Mouse (Mus musculus) left cerebral cortex, adult 11 months (tissue): ENCODE data around the gene Pcp4l1.

Experiments
- DNase-seq: peaks from one replicate; pipeline ENCODE4 v3.0.0; 2022; ENCODE audit warnings: low spot score

Gene Pcp4l1

DNA sequence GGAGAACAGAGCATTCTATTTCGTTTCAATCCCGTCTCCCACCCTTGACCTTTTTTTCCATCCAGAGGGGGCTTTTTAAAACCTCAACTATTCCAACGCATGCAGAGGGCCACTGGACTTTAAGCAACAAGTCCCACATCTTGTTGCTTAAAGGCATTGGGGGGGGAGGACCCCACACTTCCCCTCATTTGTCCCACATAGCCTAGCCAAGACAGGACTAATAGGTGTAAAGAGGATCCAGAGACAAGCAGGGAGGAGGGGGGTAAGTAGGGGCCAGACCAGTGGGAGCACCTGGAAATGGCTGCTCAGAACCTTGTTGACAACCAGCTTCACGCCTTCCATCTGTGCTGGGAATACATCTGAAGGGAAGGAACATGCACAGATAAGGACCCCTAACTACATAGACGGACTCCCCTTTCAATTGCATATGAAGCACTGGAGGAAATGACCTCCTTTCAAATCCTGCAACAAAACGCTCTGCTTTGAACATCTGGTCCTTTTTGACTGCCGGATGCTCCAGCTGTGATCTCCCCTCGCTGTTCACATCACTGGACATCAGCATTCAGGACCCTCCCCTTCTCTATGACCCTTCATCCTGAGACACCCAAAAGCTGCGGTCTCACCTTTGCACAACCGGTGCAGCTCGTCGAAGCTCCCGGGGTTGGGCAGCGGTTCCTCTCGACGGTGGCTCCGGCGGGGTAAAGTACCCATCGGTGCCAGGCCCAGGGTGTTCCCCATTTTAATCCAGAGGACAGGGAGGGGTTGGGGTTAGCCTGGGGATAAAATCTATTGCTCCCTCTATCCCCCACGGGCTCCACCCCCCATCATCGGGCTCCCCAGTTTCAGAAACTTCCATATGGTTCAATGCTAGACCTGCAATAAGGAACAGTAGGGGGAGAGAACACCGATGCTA is 25.5 kb upstream of the Pcp4l1 start:
- DNase-seq = no peak

- peak; percentile 82 for DNase-seq
Observed at GRCm38 (mm10) chr1:171220871-171221270, 24.8 kb upstream of the Pcp4l1 start.

- DNase-seq = no peak
Observed at GRCm38 (mm10) chr1:171216241-171216955, 20.3 kb upstream of the Pcp4l1 start.

DNA sequence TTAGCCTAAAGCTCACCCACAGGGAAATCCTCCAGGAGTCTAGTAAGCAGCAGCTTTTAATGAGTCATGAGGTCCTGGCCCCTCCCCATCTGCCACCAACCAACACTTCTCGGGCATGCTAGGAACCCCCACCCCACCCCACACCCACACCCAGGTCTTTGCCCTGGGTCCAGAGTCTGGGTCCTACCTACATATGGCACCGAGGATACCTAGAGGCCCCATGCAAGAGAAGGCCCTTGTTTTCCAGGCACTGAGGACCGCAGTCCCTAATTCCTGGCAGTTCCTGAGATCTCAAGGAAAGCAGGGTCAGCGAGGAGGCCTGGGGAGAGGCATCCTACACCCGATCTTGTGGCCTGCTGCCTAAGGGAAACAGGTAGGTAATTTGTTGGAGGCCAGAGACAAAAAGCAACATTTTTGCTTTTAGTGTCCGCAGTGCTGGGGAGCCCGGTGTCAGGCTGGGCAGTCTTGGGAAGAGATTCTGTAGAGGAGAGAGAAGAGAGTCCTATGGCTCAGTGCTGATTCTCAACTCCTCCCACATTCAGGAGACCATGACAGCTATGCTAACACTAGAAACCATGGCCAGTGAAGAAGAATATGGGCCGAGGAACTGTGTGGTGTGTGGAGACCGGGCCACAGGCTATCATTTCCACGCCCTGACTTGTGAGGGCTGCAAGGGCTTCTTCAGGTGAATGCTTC is 17.9 kb upstream of the Pcp4l1 start, which contains the start of gene Nr1i3:
Gene Nr1i3 (plus strand): TSS at position 170 of the 696 bp plus-strand sequence.
- DNase-seq = no peak

DNA sequence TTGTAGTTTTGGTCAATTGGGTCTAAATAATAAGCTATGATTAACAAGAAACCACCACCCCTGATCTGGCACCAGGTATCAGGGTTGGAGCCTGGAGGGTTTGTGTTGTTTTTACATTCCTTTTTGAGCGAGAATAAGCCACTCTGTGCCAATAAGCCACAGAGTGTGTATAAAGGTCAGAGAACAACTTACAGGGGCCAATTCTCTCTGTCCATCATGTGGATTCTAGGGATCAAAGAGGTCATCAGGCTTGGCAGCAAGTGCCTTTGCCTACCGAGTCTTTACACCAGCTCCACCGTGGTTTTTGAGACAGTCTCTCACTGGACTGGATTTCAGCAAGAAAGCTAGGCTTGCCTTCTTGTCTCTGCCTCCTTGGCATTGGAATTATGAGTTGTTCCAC is 16.8 kb upstream of the Pcp4l1 start:
- no peak for DNase-seq

DNA sequence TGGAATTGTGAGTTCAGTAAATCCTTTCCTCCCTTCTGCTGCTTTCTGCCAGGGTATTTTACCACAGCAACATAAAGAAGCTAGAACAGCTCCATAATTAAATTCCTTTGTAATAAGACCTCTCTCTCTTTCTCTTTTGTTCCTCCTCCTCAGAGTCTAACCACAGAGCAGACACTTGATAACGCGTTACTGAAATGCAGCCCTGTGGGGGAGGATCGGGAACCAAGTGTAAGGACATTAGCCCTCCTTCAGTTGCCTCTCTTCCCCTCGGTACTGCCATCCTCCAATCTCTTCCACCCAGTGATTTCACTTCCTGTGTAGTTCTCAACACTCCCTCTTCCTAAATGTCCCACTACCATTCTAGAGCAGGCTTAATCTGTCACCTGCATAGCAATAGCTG is 13.3 kb upstream of the Pcp4l1 start:
- DNase-seq = no peak

DNA sequence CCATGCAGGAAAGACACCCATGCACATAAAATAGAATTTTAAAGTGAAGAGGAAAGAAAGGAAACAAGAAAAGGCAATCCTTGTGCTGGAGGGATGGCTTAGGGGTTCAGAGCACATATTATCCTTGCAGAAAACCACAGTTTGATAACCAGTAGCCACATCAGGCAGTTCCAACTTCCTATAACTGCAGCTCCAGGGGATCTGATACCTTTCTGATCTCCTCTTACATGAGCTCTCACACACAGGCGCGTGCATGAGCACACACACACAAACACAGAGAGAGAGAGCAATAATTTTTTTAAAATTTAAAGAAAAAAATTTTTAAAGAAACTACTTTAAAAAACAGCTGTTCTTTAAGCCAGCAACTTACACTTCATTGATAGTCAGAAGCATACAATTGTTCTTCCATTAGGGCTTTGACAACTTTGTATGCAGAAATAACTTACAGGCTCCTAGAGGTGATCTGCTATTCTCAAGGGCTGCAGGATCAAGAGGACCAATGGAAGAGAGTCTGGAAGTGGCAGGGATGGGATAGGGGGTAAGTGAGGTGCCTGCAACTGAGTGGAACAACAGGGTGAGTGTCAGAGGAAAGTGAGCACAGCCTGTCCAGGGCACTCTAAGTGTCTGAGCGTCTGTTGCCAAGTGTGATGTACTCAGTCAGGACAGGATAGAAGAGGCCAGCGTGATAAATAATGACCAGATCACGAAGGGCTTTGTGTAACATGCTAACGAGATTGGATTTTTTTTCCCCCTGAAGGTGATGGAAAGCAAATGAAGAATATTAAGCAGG is 9.8 kb upstream of the Pcp4l1 start:
- DNase-seq = no peak

GRCm38 (mm10) chr1:171204249-171204644 is 8.2 kb upstream of the Pcp4l1 start:
- no peak for DNase-seq

DNA sequence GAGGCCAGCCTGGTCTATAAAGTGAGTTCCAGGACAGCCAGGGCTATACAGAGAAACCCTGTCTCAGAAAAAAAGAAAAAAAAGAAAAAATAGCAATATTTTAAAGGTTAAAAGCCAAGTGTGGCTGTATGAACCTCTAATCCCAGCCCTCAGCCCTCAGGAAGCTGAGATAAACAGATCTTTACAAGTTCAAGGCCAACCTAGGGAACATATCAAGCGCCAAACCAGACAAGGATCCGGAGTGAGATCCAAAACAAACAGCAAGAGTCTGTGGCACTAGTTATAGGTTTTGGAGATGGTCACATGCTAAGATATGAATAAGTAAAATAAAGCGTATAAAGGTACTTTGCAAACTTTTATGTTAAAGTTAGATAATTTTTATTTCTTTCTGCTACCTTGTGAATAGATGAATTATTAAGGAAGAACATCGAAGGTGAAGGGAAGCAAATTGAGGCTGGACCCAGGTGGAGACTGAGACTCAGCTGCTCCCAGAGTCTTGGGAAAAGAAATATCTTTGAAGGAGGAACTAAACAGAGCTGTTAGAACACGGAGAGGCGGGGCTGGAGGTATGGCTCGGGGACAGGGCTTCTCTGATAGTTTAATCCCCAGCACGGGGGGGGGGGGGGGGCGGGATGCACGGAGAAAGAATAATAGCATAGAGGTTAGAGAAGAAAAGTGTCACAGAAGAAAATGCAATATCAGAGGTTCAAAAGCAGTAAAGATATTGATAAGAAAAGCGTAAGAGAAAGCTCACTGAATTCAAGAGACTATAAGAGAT is 7.6 kb upstream of the Pcp4l1 start:
- no peak for DNase-seq

DNA sequence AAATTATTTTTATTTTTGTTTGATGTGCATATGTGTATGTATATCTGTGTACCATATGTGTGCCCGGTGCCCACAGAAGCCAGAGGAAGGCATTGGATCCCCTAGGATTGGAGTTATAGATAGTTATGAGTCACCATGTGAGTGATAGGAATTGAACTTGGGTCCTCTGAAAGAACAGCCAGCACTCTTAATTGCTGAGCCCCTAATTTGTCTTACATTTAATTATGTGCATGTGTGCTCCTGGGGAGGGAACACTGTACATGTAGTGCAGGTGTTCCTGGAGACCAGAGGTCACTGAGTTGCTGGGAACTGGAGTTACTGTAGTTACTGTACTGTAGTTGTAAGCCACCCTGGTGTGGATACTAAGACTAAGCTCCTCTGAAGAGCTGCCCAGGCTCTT is 4.7 kb upstream of the Pcp4l1 start:
- DNase-seq = no peak

DNA sequence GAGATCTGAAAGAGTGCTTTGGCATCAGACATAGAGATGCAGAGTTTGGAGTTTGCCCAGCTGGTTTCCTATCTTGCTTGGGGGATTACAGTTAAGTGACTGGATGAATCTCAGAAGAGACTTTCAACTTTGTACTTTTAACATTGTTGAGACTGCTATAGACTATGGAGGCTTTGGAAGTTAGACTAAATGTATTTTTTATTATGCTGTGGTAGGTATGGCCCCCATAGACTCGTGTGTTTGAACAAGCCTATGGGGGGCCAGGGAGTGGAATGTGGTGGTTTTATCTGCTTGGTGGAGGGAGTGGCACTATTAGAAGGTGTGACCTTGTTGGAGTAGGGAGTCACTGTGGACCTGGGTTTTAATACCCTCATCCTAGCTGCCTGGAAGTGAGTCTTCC is 3.5 kb upstream of the Pcp4l1 start:
- DNase-seq = no peak

DNA sequence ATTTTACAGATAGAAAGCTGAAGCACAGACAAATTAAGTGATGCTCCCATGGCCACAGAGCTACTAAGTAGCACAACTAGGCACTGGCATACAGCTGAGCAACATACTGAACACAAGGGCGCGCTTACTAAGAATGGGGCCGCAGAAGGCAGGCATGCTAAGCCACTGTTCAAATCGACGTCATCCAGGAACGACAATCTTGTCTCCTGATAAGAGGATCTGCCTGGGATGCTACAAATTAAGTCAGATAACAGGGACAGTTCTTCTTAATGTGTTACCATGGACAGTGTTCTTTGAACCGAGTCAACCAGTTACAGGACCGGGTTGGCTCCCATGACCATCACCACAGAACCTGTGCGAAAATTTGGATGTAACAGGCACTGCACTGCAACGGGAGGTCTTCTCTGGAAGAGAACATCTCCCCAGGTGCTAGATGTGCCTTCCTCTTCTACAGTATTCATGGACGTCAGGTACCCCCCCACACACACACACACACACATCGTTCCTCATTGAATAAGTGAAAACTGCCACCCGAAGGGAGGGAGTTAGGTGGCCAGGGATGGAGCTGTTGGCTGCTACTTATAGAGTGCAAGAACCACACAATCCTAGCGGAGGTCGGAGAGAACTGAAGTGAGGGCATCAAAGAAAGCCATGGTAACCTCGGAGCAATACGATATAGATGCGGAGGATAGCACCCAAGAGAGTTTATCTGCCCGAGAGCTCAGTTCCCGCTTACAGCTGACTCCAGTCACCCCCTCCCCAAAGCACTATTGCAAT is 834 bp downstream of the Pcp4l1 start:
- DNase-seq = no peak

GRCm38 (mm10) chr1:171193911-171194830 is 1.9 kb downstream of the Pcp4l1 start:
- no peak for DNase-seq

- DNase-seq = no peak
Observed at GRCm38 (mm10) chr1:171193093-171193840, 2.8 kb downstream of the Pcp4l1 start.

DNA sequence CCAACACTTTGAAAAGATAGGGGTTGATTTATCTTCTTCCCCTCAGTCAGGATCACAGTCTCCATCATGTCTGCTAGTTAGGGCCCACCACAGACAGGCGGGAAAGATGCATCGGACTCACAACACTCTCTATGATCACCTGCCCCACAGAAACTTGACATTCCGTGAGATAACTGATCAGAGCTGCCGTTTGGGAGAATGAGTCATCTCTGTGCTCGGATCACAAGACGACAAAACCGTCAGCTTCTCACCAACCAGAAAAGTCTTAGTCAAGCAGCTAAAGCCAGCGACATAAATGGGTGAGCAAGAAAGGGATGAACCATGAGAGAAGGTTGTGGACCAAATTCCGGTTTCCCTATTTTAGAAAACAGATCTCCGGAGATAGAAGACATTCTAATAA is 3.8 kb downstream of the Pcp4l1 start:
- no peak for DNase-seq

DNA sequence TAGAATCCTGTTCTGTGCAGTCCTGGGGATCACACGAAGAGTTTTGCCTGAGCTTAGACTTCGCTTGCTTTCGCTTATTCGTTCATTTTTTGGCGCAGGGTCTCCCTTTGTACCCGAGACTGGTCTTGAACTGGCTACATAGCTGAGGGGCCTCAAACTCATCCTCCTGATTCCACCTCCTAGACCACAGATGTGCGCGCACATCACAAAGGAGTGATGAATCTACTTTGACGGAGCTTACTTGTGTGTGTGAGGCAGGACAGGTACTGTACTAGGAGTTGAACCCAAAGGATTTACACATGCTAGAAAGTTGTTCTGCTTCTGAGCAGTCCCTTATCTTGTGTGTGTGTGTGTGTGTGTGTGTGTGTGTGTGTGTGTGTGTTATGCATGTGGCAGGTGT is 5.2 kb downstream of the Pcp4l1 start:
- DNase-seq = no peak

- no peak for DNase-seq
Observed at GRCm38 (mm10) chr1:171189476-171190114, 6.5 kb downstream of the Pcp4l1 start.

DNA sequence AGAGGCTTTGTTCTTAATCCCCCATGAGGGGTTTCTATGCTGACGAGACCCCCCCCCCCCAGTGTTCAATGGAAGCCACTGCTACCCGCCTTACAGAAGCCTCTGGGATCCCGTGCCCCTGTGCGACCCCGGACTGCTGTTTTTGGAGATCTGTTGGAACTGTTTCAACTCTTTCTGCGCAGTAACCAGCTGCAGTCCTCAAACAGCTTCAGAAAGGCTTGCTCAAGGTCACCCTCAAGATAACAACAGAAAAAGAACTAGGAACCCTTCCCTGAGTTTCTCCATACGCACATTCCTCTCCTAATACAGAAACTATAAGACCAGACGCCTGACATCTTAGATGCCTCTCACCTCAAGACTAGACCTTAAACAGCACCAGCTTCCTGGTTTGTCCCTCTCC is 7.0 kb downstream of the Pcp4l1 start:
- DNase-seq = no peak
